Mouse (Mus musculus) bone marrow, adult 2 months (tissue): ENCODE measurements around the gene Ermard. TPM values are rescaled to one million over a fixed set of nuclear protein-coding genes. Genes with fewer than 3 reads are reported as not detected.
A peak's percentile ranks its signal among the peaks of the same experiment; 100 is the strongest.
"Not testable (repeated sequence)": the region's sequence is repeated elsewhere in the genome, so short reads cannot be mapped to it uniquely, and the experiment has no call there.

Experiments used
- H3K27ac ChIP-seq: fragments of 200-500 bp; 2 replicates; pipeline ENCODE4 v1.5.1; 2012; ENCODE audit warnings: low read depth, mild to moderate bottlenecking, control low read depth, inconsistent platforms, low read length; ENCODE audit not compliant: control insufficient read depth, poor library complexity, insufficient read depth
- H3K4me1 ChIP-seq: fragments of 200-500 bp; 2 replicates; pipeline ENCODE4 v1.6.1; 2011; ENCODE audit warnings: low read length; ENCODE audit not compliant: control insufficient read depth, insufficient read depth
- H3K4me3 ChIP-seq: fragments of 200-500 bp; replicated peaks from 2 replicates; pipeline ENCODE3; 2011; ENCODE audit warnings: mild to moderate bottlenecking, low read depth, low read length, control low read depth; ENCODE audit not compliant: control insufficient read depth
- CTCF ChIP-seq: fragments of 200-500 bp; IDR thresholded peaks from 2 replicates; pipeline ENCODE4 v1.5.1; 2011; ENCODE audit warnings: low read length, control low read depth; ENCODE audit not compliant: control insufficient read depth, insufficient read depth
- POLR2A ChIP-seq: fragments of 200-500 bp; IDR thresholded peaks from 2 replicates; pipeline ENCODE4 v1.6.1; 2011; ENCODE audit warnings: low read depth, mild to moderate bottlenecking, control low read depth, low read length, borderline replicate concordance; ENCODE audit not compliant: control insufficient read depth
- WGBS: fragments of 180-500 bp; shearing (Covaris S2); methylation state at CpG from one replicate; pipeline ENCODE4 v1.1.7; 2018; 5-methylcytosine and 5-hydroxymethylcytosine counted together
- polyA plus RNA-seq: library from polyadenylated mRNA; stranded (reverse); fragments of >200 nt; gene quantifications from 2 replicates; pipeline ENCODE4 v1.2.4, GENCODE M21; 2011; ENCODE audit warnings: low replicate concordance; ENCODE audit not compliant: missing spikeins, insufficient read depth, insufficient read length

Gene Ermard
- polyA plus RNA-seq, 1 experiment: 47.5 TPM

DNA sequence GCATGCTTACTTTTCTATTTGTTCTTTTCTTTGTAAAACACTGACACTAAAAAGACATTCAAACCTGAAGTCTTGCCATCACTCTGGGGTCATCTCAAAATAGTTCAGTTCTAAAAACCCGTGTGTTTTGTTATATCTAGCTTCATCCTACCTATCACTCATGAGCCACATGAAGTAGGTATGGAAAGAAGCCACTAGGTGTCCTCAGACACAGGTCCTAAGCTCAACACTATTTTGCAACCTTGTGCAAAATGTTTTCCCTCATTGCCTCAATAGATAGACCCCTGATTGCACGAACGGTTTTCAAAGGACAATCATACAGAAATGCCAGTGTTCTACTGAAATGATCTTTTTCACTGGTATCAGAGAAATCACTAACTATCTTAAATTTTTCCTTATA, 553 bp upstream of the Ermard start:
- WGBS: no CpG with 5 or more reads among the region's 3 CpGs
- H3K4me1 ChIP-seq, H3K27ac ChIP-seq, H3K4me3 ChIP-seq: not testable (repeated sequence)

GRCm38 (mm10) chr17:15050338-15050737, 9.3 kb downstream of the Ermard start:
- not testable (repeated sequence) for H3K27ac ChIP-seq, H3K4me3 ChIP-seq, H3K4me1 ChIP-seq
- no CpG with 5 or more reads among the region's 1 CpGs for whole genome bisulfite sequencing

- not testable (repeated sequence) for H3K27ac ChIP-seq, H3K4me3 ChIP-seq, H3K4me1 ChIP-seq
- 58% methylated on average over 1 of the region's 1 CpGs for WGBS
These were observed 11.8 kb downstream of the Ermard start for GRCm38 (mm10) chr17:15052766-15053165.

DNA sequence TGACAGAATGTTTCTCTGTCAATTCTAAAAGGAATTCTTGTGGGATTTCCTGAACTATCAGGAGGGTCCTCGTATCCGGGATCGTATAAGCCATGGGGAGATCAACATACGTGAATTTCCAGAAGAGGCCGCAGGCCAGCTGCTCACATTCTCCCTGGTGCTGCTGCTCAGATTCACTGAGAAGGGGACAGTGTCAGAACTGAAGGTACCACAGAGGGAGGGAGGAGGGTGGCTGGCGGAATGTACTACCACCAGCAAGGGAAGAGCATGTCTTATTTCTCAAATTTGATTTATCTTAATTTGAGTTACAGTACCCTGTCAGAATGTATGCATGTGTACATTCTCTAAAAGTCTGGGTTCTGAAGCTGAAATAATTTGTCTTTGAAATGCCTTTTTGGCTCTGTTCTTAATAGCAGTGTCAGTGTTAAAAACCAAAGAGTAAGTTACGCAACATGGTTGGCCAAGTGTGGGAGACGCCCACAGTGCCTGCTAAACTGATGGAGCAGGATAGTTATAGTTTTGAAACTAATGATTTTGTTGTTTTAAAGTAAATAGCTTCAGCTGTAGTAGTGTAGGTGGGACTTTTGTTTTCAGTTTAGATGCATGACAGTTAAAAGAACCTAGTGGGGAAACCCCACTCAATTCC, 12.3 kb downstream of the Ermard start:
- not testable (repeated sequence) for H3K4me3 ChIP-seq, H3K4me1 ChIP-seq, H3K27ac ChIP-seq
- 87% methylated on average over 6 of the region's 8 CpGs for WGBS

DNA sequence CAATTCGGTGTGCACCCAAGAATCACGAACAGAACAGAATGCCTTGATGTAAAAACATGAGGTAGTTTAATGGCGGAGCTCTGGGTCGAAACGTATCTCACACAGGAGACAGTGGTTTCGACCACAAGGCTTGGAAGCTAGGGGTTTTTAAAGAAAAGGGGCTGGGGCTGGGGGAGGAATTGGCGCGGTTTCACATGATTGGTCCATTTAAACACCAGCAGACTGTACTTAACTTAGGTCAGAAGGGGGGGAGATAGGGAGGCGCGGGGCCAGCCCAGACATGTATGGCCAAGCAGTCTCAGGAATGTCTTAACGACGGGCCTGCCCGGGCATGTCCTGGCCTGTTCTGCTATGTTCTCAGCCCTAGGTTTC, 12.8 kb downstream of the Ermard start:
- not testable (repeated sequence) for H3K4me1 ChIP-seq, H3K27ac ChIP-seq, H3K4me3 ChIP-seq
- 93% methylated on average over 13 of the region's 13 CpGs for WGBS

DNA sequence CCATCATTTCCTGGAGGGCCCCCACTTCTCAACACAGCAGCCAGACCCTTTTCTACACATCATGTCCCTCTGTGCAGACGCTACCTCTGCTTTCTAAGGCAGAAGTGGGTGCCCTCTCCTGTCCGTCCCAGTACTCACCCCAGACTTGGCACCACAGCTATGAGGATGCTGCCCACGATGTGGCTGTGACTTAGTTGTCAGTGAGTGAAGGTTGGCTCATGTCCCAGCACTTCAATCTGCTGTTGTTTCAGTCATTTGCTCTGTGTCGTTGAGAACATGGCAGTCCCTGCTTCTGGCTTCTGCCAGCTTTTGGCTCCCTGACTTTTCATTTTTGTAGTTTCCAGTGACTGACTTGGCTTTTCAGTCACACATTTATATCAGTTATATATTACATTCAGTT, 14.9 kb downstream of the Ermard start:
- WGBS: 66% methylated on average over 4 of the region's 4 CpGs

DNA sequence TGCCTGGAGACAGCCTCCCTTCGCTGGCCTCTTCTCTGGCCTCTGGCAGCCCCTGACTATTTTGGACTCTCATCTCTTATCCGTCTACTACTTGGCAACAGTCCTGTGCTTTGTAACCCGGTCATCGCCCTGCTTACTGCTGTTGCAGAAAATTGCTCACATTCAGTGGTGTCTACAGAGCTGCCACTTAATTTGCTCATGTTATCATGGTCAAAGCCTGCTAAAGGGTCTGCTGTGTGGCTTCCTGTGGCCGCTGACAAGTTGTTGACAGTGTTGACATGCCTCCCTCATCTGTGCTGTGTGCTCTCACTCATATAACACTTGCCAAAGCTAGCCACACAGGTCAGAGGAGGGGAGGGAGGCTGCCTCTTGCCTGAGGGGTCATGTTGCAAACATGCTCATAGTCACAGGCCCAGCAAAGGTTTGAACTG, 17.2 kb downstream of the Ermard start:
- WGBS: 82% methylated on average over 5 of the region's 5 CpGs
- TF ChIP-seq POLR2A: no peak
- TF ChIP-seq CTCF: no peak
- H3K27ac ChIP-seq: no peak overlapping the region
- H3K4me1 ChIP-seq: no peaks in the 10 kb centered on the region
- H3K4me3 ChIP-seq: no peak overlapping the region

More for the DNA sequence above, 14.9 kb downstream of the Ermard start:
- H3K27ac ChIP-seq: no peak overlapping the region
- no peaks in the 10 kb centered on the region for H3K4me1 ChIP-seq
- no peak overlapping the region for H3K4me3 ChIP-seq
- no peak for TF ChIP-seq CTCF
- no peak for TF ChIP-seq POLR2A

DNA sequence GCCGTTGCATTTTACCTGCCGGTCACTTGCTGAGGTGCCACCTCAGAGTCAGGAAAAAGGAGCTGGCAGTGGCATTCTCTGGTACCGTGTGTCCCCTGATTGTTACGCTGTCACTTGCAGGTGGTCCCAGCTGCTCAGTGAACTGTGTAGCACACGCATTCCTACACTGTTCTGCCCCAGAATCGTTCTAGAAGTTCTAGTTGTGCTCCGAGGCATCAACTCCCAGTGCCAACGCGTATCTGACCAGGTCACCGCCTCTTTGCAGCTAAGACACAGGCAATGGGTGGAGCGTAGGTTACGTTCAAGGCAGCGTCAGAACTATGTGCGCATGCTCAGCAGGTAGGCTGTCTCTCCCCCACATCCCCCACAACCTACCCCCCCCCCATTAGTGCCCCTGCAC, 18.6 kb downstream of the Ermard start:
- no peaks in the 10 kb centered on the region for H3K4me1 ChIP-seq
- TF ChIP-seq CTCF (no peak), POLR2A (no peak)
- WGBS: 93% methylated on average over 14 of the region's 14 CpGs
- H3K27ac ChIP-seq: no peak overlapping the region
- H3K4me3 ChIP-seq: no peak overlapping the region

DNA sequence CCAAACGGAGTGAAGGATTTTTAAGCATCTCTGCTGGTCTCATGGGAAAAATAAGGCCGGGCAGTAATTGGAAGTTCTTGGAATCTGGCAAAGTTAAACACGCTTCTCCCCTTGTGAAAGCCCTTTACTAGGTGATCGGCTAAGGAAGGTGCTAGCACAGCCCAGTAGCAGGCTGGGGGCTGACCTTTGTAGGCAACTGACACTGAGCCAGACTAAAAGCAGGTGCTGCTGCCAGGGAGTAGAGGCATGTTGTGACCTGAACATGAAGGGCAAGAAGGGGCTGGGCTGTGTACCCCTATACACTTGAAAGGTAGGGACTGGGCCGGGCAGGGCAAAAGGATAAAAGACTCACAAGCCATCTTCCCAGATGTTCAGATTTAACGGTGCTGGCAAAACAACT, 19.3 kb downstream of the Ermard start:
- TF ChIP-seq POLR2A (no peak), CTCF (no peak)
- H3K27ac ChIP-seq: no peak overlapping the region
- WGBS: 91% methylated on average over 6 of the region's 6 CpGs
- no peak overlapping the region for H3K4me3 ChIP-seq
- H3K4me1 ChIP-seq: no peaks in the 10 kb centered on the region

- WGBS: 48% methylated on average over 13 of the region's 13 CpGs
- TF ChIP-seq POLR2A (no peak), CTCF (peak; percentile 33; the same call in 1 of the 2 replicates)
- no peaks in the 10 kb centered on the region for H3K4me1 ChIP-seq
- no peak overlapping the region for H3K27ac ChIP-seq
- H3K4me3 ChIP-seq: no peak overlapping the region
These were observed 24.5 kb downstream of the Ermard start for GRCm38 (mm10) chr17:15065391-15066024.
